Mouse (Mus musculus): ENCODE data around the gene Ttc28. TPM values are rescaled to one million over a fixed set of nuclear protein-coding genes. Genes with fewer than 3 reads are reported as not detected.

Gene Ttc28
- total and polyA plus RNA-seq, 2 experiments, result 0.81 to 0.83 TPM

GRCm38 (mm10) chr5:111239223-111239622 lies 359.6 kb downstream of the Ttc28 start:
- DNase-seq (ENCODE audit: extremely low read depth, low read depth, low spot score), result no peak
- Histone ChIP-seq H3K4me3 (ENCODE audit: insufficient read depth, low read depth, low read length) (no peak overlapping the region), H3K79me2 (ENCODE audit: control insufficient read depth, insufficient read depth, low read length) (no peaks in the 10 kb centered on the region), H3K27me3 (ENCODE audit: control insufficient read depth, insufficient read depth, low read length) (no peaks in the 10 kb centered on the region), H3K9ac (ENCODE audit: low read depth, low read length) (no peak overlapping the region), H3K27ac (replicated peaks; ENCODE audit: insufficient read depth, low read depth, low read length) (no peak overlapping the region), H3K4me1 (ENCODE audit: control insufficient read depth, insufficient read depth, low read length) (peaks cover 1% of the 10 kb centered on the region; the same call in 1 of the 2 replicates), H3K36me3 (ENCODE audit: control insufficient read depth, insufficient read depth, low read length) (no peaks in the 10 kb centered on the region)
- no peak for TF ChIP-seq CTCF (IDR thresholded peaks at IDR 0.05; ENCODE audit: low read depth, low read length)
- no peak for TF ChIP-seq POLR2A (IDR thresholded peaks at IDR 0.05; ENCODE audit: extremely low read depth, insufficient read depth, low read length)
- 47% methylated on average over 7 of the region's 7 CpGs for WGBS

GRCm38 (mm10) chr5:111243447-111244040 lies 363.9 kb downstream of the Ttc28 start:
- Histone ChIP-seq H3K4me3 (ENCODE audit: insufficient read depth, low read depth, low read length) (no peak overlapping the region), H3K27me3 (ENCODE audit: control insufficient read depth, insufficient read depth, low read length) (no peaks in the 10 kb centered on the region), H3K36me3 (ENCODE audit: control insufficient read depth, insufficient read depth, low read length) (no peaks in the 10 kb centered on the region), H3K4me1 (ENCODE audit: control insufficient read depth, insufficient read depth, low read length) (no peaks in the 10 kb centered on the region), H3K27ac (replicated peaks; ENCODE audit: insufficient read depth, low read depth, low read length) (no peak overlapping the region), H3K79me2 (ENCODE audit: control insufficient read depth, insufficient read depth, low read length) (no peaks in the 10 kb centered on the region), H3K9ac (ENCODE audit: low read depth, low read length) (no peak overlapping the region)
- 61% methylated on average over 14 of the region's 14 CpGs for WGBS
- no peak for TF ChIP-seq CTCF (IDR thresholded peaks at IDR 0.05; ENCODE audit: low read depth, low read length)
- no peak for TF ChIP-seq POLR2A (IDR thresholded peaks at IDR 0.05; ENCODE audit: extremely low read depth, insufficient read depth, low read length)
- no peak for DNase-seq (ENCODE audit: extremely low read depth, low read depth, low spot score)

DNA sequence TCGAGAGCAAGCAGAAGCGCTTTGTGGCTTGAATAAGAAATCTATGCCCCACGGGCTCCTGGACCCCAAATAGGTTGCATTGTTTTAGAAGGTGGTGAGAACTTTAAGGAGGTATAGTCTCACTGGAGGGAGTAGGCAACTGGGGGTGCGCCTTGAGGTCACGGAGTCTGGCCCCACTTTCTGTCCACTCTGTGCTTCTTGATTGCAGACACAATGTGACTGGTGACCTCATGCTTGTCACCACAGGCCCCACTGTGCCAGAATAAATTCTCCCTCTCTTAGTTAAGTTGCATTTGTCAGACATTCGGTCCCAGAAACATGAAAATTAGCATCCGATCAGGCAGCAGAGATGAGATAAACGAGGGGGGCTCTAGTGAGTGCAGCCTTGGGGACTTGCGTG lies 364.5 kb downstream of the Ttc28 start:
- no peak for DNase-seq (ENCODE audit: extremely low read depth, low read depth, low spot score)
- Histone ChIP-seq H3K4me1 (ENCODE audit: control insufficient read depth, insufficient read depth, low read length) (no peaks in the 10 kb centered on the region), H3K27me3 (ENCODE audit: control insufficient read depth, insufficient read depth, low read length) (no peaks in the 10 kb centered on the region), H3K9ac (ENCODE audit: low read depth, low read length) (no peak overlapping the region), H3K4me3 (ENCODE audit: insufficient read depth, low read depth, low read length) (no peak overlapping the region), H3K27ac (replicated peaks; ENCODE audit: insufficient read depth, low read depth, low read length) (no peak overlapping the region), H3K79me2 (ENCODE audit: control insufficient read depth, insufficient read depth, low read length) (no peaks in the 10 kb centered on the region), H3K36me3 (ENCODE audit: control insufficient read depth, insufficient read depth, low read length) (no peaks in the 10 kb centered on the region)
- WGBS, result 73% methylated on average over 9 of the region's 9 CpGs
- TF ChIP-seq CTCF (IDR thresholded peaks at IDR 0.05; ENCODE audit: low read depth, low read length), result no peak
- TF ChIP-seq POLR2A (IDR thresholded peaks at IDR 0.05; ENCODE audit: extremely low read depth, insufficient read depth, low read length), result no peak

GRCm38 (mm10) chr5:111247571-111248265 lies 368.1 kb downstream of the Ttc28 start:
- Histone ChIP-seq H3K4me3 (ENCODE audit: insufficient read depth, low read depth, low read length) (no peak overlapping the region), H3K36me3 (ENCODE audit: control insufficient read depth, insufficient read depth, low read length) (no peaks in the 10 kb centered on the region), H3K27ac (replicated peaks; ENCODE audit: insufficient read depth, low read depth, low read length) (no peak overlapping the region), H3K9ac (ENCODE audit: low read depth, low read length) (no peak overlapping the region), H3K79me2 (ENCODE audit: control insufficient read depth, insufficient read depth, low read length) (no peaks in the 10 kb centered on the region), H3K4me1 (ENCODE audit: control insufficient read depth, insufficient read depth, low read length) (no peaks in the 10 kb centered on the region), H3K27me3 (ENCODE audit: control insufficient read depth, insufficient read depth, low read length) (no peaks in the 10 kb centered on the region)
- 74% methylated on average over 10 of the region's 10 CpGs for WGBS
- DNase-seq (ENCODE audit: extremely low read depth, low read depth, low spot score), result no peak
- TF ChIP-seq POLR2A (IDR thresholded peaks at IDR 0.05; ENCODE audit: extremely low read depth, insufficient read depth, low read length), result no peak
- no peak for TF ChIP-seq CTCF (IDR thresholded peaks at IDR 0.05; ENCODE audit: low read depth, low read length)

DNA sequence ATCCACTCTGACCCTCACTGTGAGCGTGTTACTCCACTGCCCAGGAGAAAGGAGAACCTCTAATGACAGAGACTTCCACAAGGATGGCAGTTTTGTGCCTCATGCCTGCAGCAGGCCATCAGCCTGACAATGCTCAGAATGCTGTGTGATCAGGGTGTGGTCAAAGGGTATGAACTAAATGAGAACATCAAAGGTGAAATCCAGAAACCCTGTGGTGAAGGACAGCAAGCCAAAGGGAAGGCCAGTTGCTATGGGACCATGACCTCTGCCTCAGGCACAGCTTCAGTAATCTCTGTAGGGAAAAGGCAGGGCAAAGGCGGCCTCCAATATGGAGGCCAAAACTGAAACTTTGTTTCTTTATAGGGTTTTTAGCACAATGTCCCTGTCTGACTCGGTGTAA lies 372.5 kb downstream of the Ttc28 start:
- WGBS, result 92% methylated on average over 3 of the region's 3 CpGs
- Histone ChIP-seq H3K27ac (replicated peaks; ENCODE audit: insufficient read depth, low read depth, low read length) (no peak overlapping the region), H3K27me3 (ENCODE audit: control insufficient read depth, insufficient read depth, low read length) (no peaks in the 10 kb centered on the region), H3K4me3 (ENCODE audit: insufficient read depth, low read depth, low read length) (no peak overlapping the region), H3K79me2 (ENCODE audit: control insufficient read depth, insufficient read depth, low read length) (no peaks in the 10 kb centered on the region), H3K36me3 (ENCODE audit: control insufficient read depth, insufficient read depth, low read length) (no peaks in the 10 kb centered on the region), H3K4me1 (ENCODE audit: control insufficient read depth, insufficient read depth, low read length) (no peaks in the 10 kb centered on the region), H3K9ac (ENCODE audit: low read depth, low read length) (no peak overlapping the region)
- DNase-seq (ENCODE audit: extremely low read depth, low read depth, low spot score), result no peak
- no peak for TF ChIP-seq POLR2A (IDR thresholded peaks at IDR 0.05; ENCODE audit: extremely low read depth, insufficient read depth, low read length)
- TF ChIP-seq CTCF (IDR thresholded peaks at IDR 0.05; ENCODE audit: low read depth, low read length), result no peak

DNA sequence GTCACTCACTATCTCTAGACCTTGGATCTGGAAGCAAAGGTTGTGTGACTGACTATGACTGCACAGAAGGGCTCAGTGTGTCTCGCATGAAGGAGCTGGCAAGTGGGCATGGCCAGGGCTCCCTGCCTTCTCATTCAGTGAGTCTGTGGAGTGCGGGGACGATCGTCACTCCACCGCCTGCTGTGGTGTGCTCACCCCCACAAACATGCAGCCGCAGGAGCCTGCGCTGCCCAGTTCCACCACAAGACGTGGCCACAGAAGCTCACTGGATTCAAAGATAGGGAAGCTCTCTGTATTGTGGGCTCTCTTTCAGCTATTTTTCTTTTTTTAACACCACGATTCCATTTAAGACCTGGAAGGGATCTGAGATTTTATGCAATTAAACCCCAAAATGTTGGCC lies 374.8 kb downstream of the Ttc28 start:
- no peak for DNase-seq (ENCODE audit: extremely low read depth, low read depth, low spot score)
- TF ChIP-seq CTCF (IDR thresholded peaks at IDR 0.05; ENCODE audit: low read depth, low read length) (no peak), POLR2A (IDR thresholded peaks at IDR 0.05; ENCODE audit: extremely low read depth, insufficient read depth, low read length) (no peak)
- Histone ChIP-seq H3K4me1 (ENCODE audit: control insufficient read depth, insufficient read depth, low read length) (no peaks in the 10 kb centered on the region), H3K4me3 (ENCODE audit: insufficient read depth, low read depth, low read length) (no peak overlapping the region), H3K36me3 (ENCODE audit: control insufficient read depth, insufficient read depth, low read length) (no peaks in the 10 kb centered on the region), H3K27me3 (ENCODE audit: control insufficient read depth, insufficient read depth, low read length) (no peaks in the 10 kb centered on the region), H3K9ac (ENCODE audit: low read depth, low read length) (no peak overlapping the region), H3K27ac (replicated peaks; ENCODE audit: insufficient read depth, low read depth, low read length) (no peak overlapping the region), H3K79me2 (ENCODE audit: control insufficient read depth, insufficient read depth, low read length) (no peaks in the 10 kb centered on the region)
- WGBS, result 72% methylated on average over 9 of the region's 9 CpGs
